Mouse (Mus musculus): Measurements from ENCODE around the gene Klhl22.

GRCm38 (mm10) chr16:17839976-17840375 lies 80.6 kb downstream of the Klhl22 start:
- TF ChIP-seq CTCF (IDR thresholded peaks at IDR 0.05; ENCODE audit: low read depth, low read length), result no peak
- TF ChIP-seq POLR2A (IDR thresholded peaks at IDR 0.05; ENCODE audit: borderline replicate concordance, low read depth, low read length), result no peak

Measured in bone marrow macrophage, adult 2 months (primary cell).